Mouse (Mus musculus) fibroblast of lung, adult 2 months (primary cell): ENCODE measurements around the gene Rnasek.

Experiments used
- DNase-seq: peaks from one replicate; pipeline ENCODE4 v3.0.0-alpha.2; 2011; ENCODE audit warnings: low read depth

Rnasek gene

DNA sequence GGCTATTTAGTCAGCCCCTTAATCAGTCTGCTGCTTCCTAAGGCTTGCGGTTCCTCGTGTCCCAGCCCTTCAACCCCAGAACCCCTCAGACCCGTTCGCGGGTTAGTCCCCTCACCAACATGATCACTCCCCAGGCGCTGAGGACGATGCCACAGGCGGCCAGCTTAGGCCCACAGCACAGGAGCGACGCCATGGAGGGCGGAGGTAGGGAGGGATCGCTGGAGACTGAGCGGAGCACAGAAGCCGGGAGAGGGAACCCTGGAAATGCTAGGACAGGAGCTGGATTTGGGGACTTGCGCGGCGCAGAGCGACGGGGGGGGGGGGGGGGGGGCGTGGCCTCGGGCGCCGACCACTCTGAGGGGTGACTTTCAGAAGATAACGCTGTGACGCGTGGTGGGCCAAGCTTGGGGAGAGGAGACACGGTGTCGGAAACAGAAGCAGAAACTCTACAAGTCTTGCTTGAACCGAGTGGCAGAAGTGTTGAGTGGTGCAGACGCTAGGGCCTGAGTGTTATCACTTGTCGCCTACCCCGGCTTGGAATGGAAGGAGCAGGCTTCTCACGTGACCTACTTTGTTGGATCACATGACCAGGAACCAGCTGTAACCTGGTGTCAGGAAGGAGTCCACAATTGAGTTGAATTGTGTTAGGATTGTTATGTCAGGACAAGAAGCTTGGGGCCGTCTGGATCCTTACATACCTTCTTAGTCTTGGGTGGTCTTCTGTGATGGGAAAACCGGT is at the start of gene Rnasek, which contains the start of gene Gm21988:
Gene Rnasek (minus strand): TSS at position 302 of the 739 bp plus-strand sequence.
Gene Gm21988 (minus strand): TSS at position 290 of the 739 bp plus-strand sequence.
- no peak for DNase-seq

DNA sequence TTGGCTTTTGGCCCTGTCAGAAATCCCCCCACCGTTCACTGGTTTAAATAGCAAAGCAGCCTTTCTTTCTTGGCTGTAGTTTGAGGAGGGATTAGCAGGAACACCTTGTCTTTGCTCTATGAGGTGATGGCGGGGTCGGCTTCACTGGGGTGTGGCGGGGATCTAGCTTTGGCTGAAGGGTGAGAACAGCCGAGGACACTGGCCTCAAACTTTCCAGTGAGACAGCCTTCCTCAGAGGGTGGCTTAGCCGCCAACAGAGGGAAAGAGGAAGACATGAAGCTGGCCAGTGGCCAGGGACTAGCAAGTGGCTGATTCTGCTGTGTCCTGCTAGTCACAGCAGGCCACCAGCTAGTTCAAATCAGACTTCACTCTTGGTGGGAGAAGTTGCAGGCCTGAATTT is 49.6 kb upstream of the Rnasek start:
- no peak for DNase-seq

- peak; percentile 28 for DNase-seq
Measured at GRCm38 (mm10) chr11:70288102-70288501, 48.5 kb upstream of the Rnasek start.

DNA sequence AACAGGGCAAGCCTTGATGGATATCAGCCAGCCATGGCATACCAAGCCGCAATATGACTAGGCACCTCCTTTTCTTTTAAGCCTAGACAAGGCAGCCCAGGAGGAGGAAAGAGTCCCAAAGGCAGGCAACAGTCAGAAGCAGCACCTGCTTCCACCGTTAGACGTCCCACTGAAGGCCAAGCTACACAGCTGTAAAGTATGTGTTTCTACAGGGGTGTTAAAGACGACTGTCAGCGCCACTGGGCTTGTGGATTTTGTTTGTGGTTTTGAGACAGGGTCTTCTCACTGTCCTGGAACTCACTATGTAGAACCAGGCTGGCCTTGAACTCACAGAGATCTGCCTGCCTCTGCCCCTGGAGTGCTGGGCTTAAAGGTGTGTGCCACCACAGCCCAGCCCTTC is 46.0 kb upstream of the Rnasek start:
- DNase-seq, result no peak

DNA sequence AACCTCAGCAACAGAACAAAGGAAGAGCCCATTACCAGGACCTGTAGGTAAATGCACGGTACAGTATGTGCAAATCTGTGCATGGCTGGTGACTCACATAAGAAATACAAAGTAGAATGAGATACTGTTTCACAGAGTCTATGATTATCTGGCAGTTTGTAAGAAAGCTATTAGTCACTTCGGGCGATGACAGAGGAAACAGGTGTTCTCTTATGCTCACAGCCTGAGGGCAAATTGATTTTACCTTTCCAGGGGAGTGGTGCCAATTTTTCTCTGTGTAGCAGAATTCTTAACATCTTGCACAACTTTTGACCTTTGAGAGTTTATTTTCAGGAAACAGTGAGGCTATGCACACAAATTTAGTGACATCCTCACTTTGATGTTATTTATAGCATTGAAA is 45.1 kb upstream of the Rnasek start:
- DNase-seq, result peak; percentile 22

DNA sequence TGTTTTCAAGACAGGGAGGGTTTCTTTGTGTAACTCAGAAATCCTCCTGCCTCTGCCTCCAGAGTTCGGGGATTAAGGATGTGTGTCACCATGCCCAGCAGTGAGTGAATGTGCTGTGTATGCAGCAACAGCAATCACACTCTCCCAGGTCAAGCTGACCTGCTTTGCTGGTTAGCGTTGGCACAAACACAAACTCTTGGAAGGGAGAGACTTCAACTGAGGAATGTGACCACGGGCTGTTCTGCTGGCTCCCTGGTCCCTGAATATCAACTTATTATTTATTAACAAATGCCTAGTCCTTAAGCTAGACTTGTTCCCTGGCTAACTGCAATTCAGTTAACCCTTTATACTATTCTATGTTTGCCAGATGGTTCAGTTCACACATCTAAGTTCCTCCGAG is 44.0 kb upstream of the Rnasek start:
- no peak for DNase-seq

DNA sequence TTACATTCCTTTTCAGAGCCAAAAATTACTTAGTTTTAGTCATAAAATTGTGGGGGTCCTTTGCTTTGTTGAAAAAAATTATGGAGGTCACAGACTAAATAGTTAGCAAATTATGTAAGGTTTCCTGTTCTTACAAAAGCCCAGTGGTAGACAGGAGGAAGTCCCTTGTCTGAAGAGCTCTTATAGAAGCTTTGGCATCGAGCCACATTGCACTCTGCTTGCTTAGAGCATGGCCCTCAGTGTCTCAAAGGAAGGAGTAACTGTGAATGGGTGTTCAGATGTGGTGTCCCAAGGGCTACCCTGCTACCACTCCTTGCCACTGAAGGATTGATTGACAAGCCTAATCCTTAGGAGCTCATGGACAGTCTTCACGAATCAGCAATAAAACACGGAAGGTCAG is 40.8 kb upstream of the Rnasek start:
- DNase-seq, result no peak

DNA sequence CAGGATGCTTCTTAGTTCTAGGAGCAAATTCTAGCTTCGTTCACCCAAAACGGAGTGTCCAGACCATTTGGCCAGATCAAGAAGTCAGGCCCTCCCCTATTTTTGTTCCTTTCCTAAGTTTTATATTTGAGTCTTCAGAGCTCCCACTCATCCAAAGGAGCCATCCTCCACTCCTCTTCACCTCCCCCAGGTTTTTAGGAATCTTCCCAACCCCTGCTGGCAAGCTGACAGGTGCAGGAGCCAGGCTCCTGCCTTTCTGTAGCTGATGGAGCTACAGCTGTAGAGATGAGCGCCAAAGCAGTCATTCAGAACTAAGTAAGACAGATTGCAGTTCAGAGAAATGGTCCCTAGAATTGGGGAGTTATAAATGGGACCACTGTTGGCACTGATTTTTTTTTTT is 39.3 kb upstream of the Rnasek start:
- no peak for DNase-seq

- DNase-seq, result no peak
Measured at GRCm38 (mm10) chr11:70271641-70272040, 32.0 kb upstream of the Rnasek start.

DNA sequence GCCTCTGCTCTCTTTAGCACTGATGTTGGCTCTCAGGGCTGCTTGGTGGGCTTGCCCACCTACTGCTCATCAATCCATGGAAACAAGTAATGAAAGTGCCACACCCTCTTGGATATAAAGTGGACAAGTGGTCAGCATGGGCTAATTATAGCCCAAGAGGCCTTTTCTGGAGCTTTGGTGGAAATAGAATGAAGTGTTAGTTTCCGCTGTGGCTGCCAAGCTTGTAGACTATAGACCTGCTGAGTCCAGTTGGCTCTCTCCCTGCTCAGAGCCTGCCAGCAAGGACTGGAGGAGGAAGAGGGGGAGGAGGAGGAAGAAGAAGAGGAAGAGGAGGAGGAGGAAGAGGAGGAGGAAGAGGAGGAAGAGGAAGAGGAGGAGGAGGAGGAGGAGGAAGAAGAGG is 26.8 kb upstream of the Rnasek start:
- DNase-seq, result no peak

DNA sequence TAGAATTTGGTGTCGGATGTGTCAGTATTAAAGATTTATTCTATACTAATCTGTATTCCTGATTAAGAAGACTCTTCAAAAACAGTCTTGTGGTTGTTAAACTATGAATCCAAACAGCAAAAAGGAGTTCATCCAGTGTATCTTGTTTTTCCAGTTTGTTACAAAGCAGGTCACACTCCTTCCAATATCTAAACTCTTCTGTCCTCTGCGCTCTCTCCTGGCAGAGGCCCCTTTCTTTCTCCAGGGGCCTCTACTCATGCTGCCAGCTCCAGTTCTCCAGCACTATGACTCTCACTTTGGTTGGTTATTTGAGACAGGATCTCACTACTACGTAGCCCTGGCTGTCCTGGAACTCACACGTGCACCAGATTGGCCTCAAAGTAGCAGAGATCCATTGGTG is 26.2 kb upstream of the Rnasek start:
- DNase-seq, result no peak

- no peak for DNase-seq
Measured at GRCm38 (mm10) chr11:70265252-70265651, 25.6 kb upstream of the Rnasek start.

- DNase-seq, result no peak
Measured at GRCm38 (mm10) chr11:70259035-70259434, 19.4 kb upstream of the Rnasek start.

DNA sequence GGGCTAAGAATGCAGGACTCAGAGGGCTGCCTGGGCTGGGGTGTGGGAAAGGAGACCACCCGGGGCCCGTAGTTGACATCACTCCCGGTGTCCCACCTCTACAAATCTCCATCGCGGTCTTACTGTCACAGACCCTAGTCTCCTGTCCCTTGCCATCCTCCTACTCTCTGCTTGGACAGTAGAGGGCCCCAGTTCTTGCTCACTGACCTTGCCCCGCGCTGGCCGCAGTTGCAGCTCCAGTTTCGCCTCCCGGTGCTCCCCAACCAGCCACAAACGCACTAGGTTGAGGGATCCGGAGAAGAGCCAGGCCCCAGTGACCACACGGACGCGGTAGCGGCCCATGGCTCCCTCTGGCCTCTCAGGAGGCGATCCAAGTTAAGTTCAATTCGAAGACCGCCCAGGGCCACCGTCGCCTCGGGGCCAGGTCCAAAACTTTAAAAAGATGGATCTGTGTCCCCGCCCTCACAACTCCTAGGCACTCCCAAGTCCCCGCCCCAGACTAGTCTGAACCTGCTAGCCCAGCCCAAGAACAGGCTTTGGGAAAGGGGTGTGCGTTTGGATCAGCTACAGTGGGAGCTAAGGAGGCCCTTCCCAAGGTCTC is 15.4 kb upstream of the Rnasek start, which contains the start of gene Alox12:
Gene Alox12 (minus strand): TSS at position 423 of the 601 bp plus-strand sequence.
- no peak for DNase-seq

DNA sequence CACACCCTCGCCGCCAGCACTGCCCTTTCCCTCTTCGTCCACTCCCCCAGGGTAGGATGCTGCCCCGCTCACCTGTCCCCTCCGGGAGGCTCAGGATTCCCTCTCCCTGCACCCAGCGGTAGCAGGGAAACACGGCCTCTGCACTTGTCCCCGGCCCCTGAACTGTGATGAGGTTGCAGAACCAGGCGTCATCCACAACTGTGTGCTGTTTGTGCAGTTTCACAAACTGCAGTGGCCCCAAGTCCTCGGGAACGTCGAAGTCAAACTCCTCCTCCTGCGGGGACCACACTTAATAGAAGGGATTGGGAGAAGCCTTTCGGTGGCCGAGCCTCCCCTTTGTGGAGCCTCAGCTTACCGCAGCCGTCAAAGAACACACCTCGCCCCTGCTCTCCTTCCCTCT is 14.7 kb upstream of the Rnasek start:
- DNase-seq, result no peak

- DNase-seq, result no peak
Measured at GRCm38 (mm10) chr11:70251853-70252252, 12.2 kb upstream of the Rnasek start.

GRCm38 (mm10) chr11:70250150-70250549 is 10.5 kb upstream of the Rnasek start:
- DNase-seq, result no peak

DNA sequence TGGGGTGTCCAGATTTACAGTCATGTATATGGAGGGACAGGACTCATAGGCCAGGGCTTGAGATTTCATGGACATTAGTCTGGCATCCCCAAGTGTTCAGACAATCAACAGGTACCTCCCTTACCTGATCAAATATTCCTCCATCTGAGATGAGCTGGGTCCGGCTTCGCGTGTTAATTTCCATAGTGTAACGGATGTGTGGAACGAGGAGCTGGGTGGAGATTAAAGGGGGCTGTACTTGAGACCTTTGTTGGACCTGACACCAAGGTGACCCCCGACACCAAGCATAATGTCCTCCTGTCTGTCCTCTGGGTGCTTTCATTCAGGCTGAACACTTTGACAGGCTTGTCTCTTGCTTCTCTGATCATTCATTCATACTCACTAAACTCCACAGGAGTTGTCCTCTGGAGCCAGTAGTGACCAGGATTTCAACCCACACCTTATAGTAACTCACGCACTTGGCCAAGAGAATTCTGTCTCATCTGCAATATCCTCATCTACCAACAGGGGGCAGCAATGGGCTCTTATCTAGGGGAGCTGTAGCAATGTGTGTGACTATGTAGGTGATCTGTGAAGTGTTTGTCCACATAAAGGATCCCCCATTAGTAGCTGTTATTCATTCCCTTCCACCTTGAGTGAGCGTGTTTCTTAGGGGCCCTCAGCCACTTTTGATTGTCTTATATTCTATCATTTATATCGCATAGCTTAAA is 7.6 kb upstream of the Rnasek start:
- DNase-seq, result no peak

DNA sequence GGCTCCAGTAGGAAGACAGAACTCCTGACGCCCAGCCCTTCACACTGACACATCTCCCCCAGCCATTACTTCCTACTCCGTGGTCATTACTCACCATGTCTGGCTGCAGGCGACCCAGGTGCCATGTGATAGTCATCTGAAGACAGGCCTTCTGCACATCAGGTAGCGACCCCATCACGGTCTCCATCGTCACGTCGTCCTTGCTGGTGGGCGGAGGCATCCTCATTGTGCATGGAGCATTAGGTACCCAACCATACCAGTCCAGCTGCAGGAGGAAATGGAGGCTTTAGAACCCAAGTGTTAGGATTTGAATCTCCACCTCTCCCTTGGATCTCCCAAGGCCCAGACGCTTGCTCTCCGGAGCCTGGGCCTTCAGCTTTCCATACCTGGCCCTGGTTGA is 2.9 kb upstream of the Rnasek start:
- DNase-seq, result no peak

- no peak for DNase-seq
Measured at GRCm38 (mm10) chr11:70238591-70239440, 826 bp downstream of the Rnasek start.

DNA sequence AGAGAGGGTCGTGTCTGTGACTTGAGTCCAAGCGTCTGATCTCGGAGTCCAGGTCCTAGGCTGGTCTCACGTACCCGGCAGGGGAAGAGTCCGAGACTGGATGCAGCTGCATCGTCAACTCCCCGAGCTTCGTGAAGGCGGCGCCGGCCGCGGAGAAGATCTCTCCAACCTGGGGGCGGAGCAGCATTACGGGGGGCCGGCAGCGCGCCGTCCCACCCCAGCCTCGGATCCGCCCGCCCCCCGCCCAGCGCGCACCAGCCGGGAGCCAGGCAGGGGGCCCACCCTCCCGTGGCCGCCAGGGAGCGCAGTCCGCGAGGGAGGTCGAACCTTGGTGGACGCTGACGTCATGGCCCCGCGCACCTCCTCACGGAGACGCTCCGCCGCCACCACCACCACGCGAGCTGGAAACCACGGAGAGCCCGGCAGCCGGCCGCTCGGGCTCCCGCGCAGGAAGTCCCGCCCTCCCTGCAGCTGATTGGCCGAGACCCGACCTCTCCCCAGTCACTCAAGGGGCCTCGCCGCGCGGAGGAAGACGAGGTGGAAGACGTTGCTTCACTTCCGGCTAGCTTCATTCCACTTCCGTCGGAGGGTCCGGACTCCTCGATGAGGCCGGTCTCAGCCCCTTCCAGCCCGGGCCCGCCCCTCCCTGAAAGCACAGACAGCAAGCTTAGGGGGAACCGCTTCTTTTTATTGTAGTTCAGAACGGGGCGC is 2.0 kb downstream of the Rnasek start, which contains the start of gene 0610010K14Rik:
Gene 0610010K14Rik (minus strand): TSS at position 458 of the 711 bp plus-strand sequence.
- peak; percentile 79 for DNase-seq
